Mouse (Mus musculus): ENCODE results near the gene Tef. TPM values are rescaled to one million over a fixed set of nuclear protein-coding genes. Genes with fewer than 3 reads are reported as not detected.

The Tef gene
- polyA plus RNA-seq, 1 experiment: 33.9 TPM

DNA sequence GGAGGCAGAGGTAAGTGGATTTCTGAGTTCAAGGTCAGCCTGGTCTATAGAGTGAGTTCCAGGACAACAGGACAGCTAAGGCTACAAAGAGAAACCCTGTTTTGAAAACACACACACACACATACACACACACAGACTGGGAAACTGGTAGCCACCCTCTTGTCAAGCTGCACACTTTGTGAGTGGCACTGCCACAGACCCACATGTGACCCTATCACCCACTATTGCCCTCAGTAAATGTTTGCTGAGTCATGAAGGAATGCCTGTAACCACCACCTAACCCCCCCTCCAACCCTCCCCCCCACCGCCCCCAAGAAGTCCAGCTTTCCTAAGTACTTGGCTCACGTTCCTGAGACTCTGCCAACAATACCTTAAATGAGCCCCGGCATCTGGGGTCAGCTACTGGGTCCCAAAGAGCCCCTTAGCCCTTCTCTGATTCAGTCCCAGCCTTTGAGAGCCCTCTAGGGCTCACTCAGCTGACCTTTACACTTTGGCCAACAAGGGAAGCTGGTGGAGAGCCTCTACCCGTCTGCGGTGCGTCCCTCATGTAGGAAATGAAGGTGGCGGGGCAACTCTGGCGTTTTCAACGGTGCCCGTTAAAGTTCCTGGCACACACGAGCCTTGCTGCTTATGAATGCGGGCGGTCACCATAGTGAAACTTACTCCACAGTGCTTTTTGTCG is 36.5 kb downstream of the Tef start:
- TF ChIP-seq POLR2A (IDR thresholded peaks at IDR 0.05; ENCODE audit: insufficient read depth, low read length) (no peak), CTCF (IDR thresholded peaks at IDR 0.05; ENCODE audit: low read depth, low read length) (no peak), EP300 (IDR thresholded peaks at IDR 0.05; ENCODE audit: insufficient read depth, low read depth, low read length) (no peak)
- H3K4me3 ChIP-seq (ENCODE audit: low read depth, low read length): peak overlapping the region; percentile 51; the same call in 1 of the 2 replicates
- no peaks in the 10 kb centered on the region for H3K27me3 ChIP-seq (ENCODE audit: control insufficient read depth, insufficient read depth, low read length, poor library complexity, severe bottlenecking)
- H3K27ac ChIP-seq (ENCODE audit: insufficient read depth, low read length): no peak overlapping the region
- no peaks in the 10 kb centered on the region for H3K9me3 ChIP-seq (replicated peaks; ENCODE audit: control insufficient read depth, insufficient read depth, low read length, poor library complexity, severe bottlenecking)
- H3K36me3 ChIP-seq (ENCODE audit: control insufficient read depth, insufficient read depth, low read length, poor library complexity, severe bottlenecking): no peaks in the 10 kb centered on the region
- H3K4me1 ChIP-seq (ENCODE audit: control insufficient read depth, insufficient read depth, low read length): no peaks in the 10 kb centered on the region
- H3K9ac ChIP-seq (ENCODE audit: low read depth, poor library complexity, severe bottlenecking): 0 out of 2 replicates have a peak overlapping the region, but pooled peaks have one; percentile 4

DNA sequence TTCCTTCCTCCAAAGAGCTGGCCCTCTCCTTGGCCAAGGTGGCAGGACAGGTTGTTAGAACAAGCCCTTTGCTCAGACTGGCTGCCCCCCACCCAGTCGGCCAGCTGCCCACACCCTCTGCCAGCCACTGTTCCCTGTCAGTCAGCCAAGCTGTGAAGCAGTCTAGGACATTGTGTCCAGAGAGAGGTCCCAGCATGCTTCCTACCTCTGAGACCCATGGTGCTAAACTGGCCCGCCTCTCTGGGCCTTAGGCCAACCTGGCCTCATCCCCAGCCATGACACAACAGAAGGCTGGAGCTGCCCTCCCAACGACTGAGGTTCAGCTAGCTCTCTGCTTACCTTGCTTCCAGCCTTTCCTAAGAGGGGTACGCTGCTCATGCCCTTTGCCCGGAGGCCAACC is 37.4 kb downstream of the Tef start:
- Histone ChIP-seq H3K9ac (ENCODE audit: low read depth, poor library complexity, severe bottlenecking) (no peak overlapping the region), H3K36me3 (ENCODE audit: control insufficient read depth, insufficient read depth, low read length, poor library complexity, severe bottlenecking) (no peaks in the 10 kb centered on the region), H3K27ac (ENCODE audit: insufficient read depth, low read length) (no peak overlapping the region), H3K4me3 (ENCODE audit: low read depth, low read length) (no peak overlapping the region), H3K9me3 (replicated peaks; ENCODE audit: control insufficient read depth, insufficient read depth, low read length, poor library complexity, severe bottlenecking) (no peaks in the 10 kb centered on the region), H3K4me1 (ENCODE audit: control insufficient read depth, insufficient read depth, low read length) (no peaks in the 10 kb centered on the region), H3K27me3 (ENCODE audit: control insufficient read depth, insufficient read depth, low read length, poor library complexity, severe bottlenecking) (no peaks in the 10 kb centered on the region)
- TF ChIP-seq CTCF (IDR thresholded peaks at IDR 0.05; ENCODE audit: low read depth, low read length): no peak
- TF ChIP-seq EP300 (IDR thresholded peaks at IDR 0.05; ENCODE audit: insufficient read depth, low read depth, low read length): no peak
- no peak for TF ChIP-seq POLR2A (IDR thresholded peaks at IDR 0.05; ENCODE audit: insufficient read depth, low read length)

GRCm38 (mm10) chr15:81840306-81840705 is 38.1 kb downstream of the Tef start:
- Histone ChIP-seq H3K4me1 (ENCODE audit: control insufficient read depth, insufficient read depth, low read length) (peaks cover 2% of the 10 kb centered on the region), H3K9ac (ENCODE audit: low read depth, poor library complexity, severe bottlenecking) (no peak overlapping the region), H3K36me3 (ENCODE audit: control insufficient read depth, insufficient read depth, low read length, poor library complexity, severe bottlenecking) (no peaks in the 10 kb centered on the region), H3K27ac (ENCODE audit: insufficient read depth, low read length) (no peak overlapping the region), H3K4me3 (ENCODE audit: low read depth, low read length) (no peak overlapping the region), H3K27me3 (ENCODE audit: control insufficient read depth, insufficient read depth, low read length, poor library complexity, severe bottlenecking) (no peaks in the 10 kb centered on the region), H3K9me3 (replicated peaks; ENCODE audit: control insufficient read depth, insufficient read depth, low read length, poor library complexity, severe bottlenecking) (no peaks in the 10 kb centered on the region)
- no peak for TF ChIP-seq CTCF (IDR thresholded peaks at IDR 0.05; ENCODE audit: low read depth, low read length)
- TF ChIP-seq EP300 (IDR thresholded peaks at IDR 0.05; ENCODE audit: insufficient read depth, low read depth, low read length): no peak
- TF ChIP-seq POLR2A (IDR thresholded peaks at IDR 0.05; ENCODE audit: insufficient read depth, low read length): no peak

- peaks cover 5% of the 10 kb centered on the region for H3K4me1 ChIP-seq (ENCODE audit: control insufficient read depth, insufficient read depth, low read length)
- no peak overlapping the region for H3K9ac ChIP-seq (ENCODE audit: low read depth, poor library complexity, severe bottlenecking)
- H3K36me3 ChIP-seq (ENCODE audit: control insufficient read depth, insufficient read depth, low read length, poor library complexity, severe bottlenecking): no peaks in the 10 kb centered on the region
- H3K27me3 ChIP-seq (ENCODE audit: control insufficient read depth, insufficient read depth, low read length, poor library complexity, severe bottlenecking): no peaks in the 10 kb centered on the region
- no peak overlapping the region for H3K27ac ChIP-seq (ENCODE audit: insufficient read depth, low read length)
- no peak overlapping the region for H3K4me3 ChIP-seq (ENCODE audit: low read depth, low read length)
- no peaks in the 10 kb centered on the region for H3K9me3 ChIP-seq (replicated peaks; ENCODE audit: control insufficient read depth, insufficient read depth, low read length, poor library complexity, severe bottlenecking)
- TF ChIP-seq CTCF (IDR thresholded peaks at IDR 0.05; ENCODE audit: low read depth, low read length) (no peak), POLR2A (IDR thresholded peaks at IDR 0.05; ENCODE audit: insufficient read depth, low read length) (no peak), EP300 (IDR thresholded peaks at IDR 0.05; ENCODE audit: insufficient read depth, low read depth, low read length) (no peak)
Observed at GRCm38 (mm10) chr15:81842275-81842674, 40.1 kb downstream of the Tef start.

DNA sequence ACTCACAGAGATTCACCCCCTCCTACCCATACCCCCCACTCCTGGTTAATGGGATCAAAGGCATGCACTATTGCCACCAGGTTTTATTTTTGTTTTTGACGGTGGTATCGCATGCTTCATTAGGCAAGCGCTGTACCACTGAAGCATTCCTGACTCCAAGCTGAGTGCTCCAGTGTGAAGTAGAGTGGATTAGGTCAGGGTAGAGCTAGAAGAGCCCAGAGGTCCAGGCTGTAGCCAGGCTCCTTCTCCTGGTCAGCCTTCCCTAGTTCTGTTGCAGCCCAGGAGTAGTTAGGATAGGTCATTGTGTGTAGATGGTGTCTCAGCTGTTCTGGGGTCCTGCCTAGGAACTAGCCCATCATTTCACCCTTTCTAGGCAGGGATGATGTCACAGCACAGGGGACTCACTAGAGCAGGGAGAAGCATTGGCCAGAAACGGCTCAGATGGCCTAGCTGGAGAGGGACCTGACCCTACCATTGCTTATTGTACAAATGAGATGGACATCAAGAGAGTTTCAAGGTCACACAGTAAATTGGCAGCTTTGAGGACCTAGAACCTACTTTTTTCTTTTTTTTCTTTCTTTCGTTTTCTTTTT is 42.9 kb downstream of the Tef start:
- Histone ChIP-seq H3K36me3 (ENCODE audit: control insufficient read depth, insufficient read depth, low read length, poor library complexity, severe bottlenecking) (peaks cover under 1% of the 10 kb centered on the region; the same call in 1 of the 2 replicates), H3K27ac (ENCODE audit: insufficient read depth, low read length) (no peak overlapping the region), H3K9me3 (replicated peaks; ENCODE audit: control insufficient read depth, insufficient read depth, low read length, poor library complexity, severe bottlenecking) (no peaks in the 10 kb centered on the region), H3K27me3 (ENCODE audit: control insufficient read depth, insufficient read depth, low read length, poor library complexity, severe bottlenecking) (no peaks in the 10 kb centered on the region), H3K9ac (ENCODE audit: low read depth, poor library complexity, severe bottlenecking) (no peak overlapping the region), H3K4me1 (ENCODE audit: control insufficient read depth, insufficient read depth, low read length) (peaks cover 7% of the 10 kb centered on the region), H3K4me3 (ENCODE audit: low read depth, low read length) (no peak overlapping the region)
- TF ChIP-seq EP300 (IDR thresholded peaks at IDR 0.05; ENCODE audit: insufficient read depth, low read depth, low read length): no peak
- TF ChIP-seq POLR2A (IDR thresholded peaks at IDR 0.05; ENCODE audit: insufficient read depth, low read length): no peak
- no peak for TF ChIP-seq CTCF (IDR thresholded peaks at IDR 0.05; ENCODE audit: low read depth, low read length)

DNA sequence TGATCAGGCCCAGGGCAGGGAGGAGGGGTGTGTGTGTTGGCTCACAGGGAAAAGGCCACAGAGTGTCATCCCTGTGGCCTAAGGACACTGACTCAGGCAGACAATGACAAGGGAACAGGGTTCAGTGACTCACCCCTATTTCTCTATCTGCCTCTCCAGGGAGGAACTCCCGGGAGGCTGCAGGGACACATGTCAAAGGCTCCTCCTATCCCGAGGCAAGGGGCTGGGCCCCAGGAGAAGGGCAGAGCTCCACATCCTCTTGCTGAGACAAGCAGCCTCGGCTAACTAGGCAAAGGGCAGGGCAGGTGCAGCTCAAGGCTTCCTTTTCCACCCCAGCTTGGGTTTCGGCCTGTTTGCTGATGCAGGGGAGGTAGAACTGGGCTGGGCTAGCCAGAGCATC is 43.5 kb downstream of the Tef start:
- H3K4me3 ChIP-seq (ENCODE audit: low read depth, low read length): no peak overlapping the region
- no peak overlapping the region; the same call in 1 of the 2 replicates for H3K27ac ChIP-seq (ENCODE audit: insufficient read depth, low read length)
- peaks cover 5% of the 10 kb centered on the region; the same call in 1 of the 2 replicates for H3K36me3 ChIP-seq (ENCODE audit: control insufficient read depth, insufficient read depth, low read length, poor library complexity, severe bottlenecking)
- H3K9me3 ChIP-seq (replicated peaks; ENCODE audit: control insufficient read depth, insufficient read depth, low read length, poor library complexity, severe bottlenecking): no peaks in the 10 kb centered on the region
- H3K27me3 ChIP-seq (ENCODE audit: control insufficient read depth, insufficient read depth, low read length, poor library complexity, severe bottlenecking): no peaks in the 10 kb centered on the region
- no peak overlapping the region for H3K9ac ChIP-seq (ENCODE audit: low read depth, poor library complexity, severe bottlenecking)
- TF ChIP-seq POLR2A (IDR thresholded peaks at IDR 0.05; ENCODE audit: insufficient read depth, low read length) (no peak), CTCF (IDR thresholded peaks at IDR 0.05; ENCODE audit: low read depth, low read length) (no peak), EP300 (IDR thresholded peaks at IDR 0.05; ENCODE audit: insufficient read depth, low read depth, low read length) (no peak)
- peaks cover 7% of the 10 kb centered on the region for H3K4me1 ChIP-seq (ENCODE audit: control insufficient read depth, insufficient read depth, low read length)

All from ES-Bruce4 (cell line).